In genomic region chr17:47089769-47090168, GRCm38 (mm10) we compare ENCODE assay signal across 10 mouse cellular contexts.
A peak's percentile ranks its signal among the peaks of the same experiment; 100 is the strongest.
DNase-seq lines count a peak whose midpoint lies in the region; ATAC-seq and TF ChIP-seq lines count a peak whose summit lies in the region.
"Had no signal": no experiment of that assay in that cellular context is flagged by ENCODE, and none has a peak within 500 bp of the region (broad histone marks: within the 10 kb centered on the region; RNA-seq: fewer than 3 reads in every experiment).

No protein-coding gene starts in this region.

- no peaks in the 10 kb centered on the region for H3K4me1 ChIP-seq in kidney, adult 2 months (ENCODE audit: control insufficient read depth, insufficient read depth, low read length)
- no peaks in the 10 kb centered on the region for H3K4me1 ChIP-seq in kidney, embryonic 14.5 days (ENCODE audit: control insufficient read depth, insufficient read depth, low read length)
- no peaks in the 10 kb centered on the region for H3K4me1 ChIP-seq in CH12.LX (ENCODE audit: control insufficient read depth in 1 of 2, insufficient read depth in 2 of 2)
- H3K4me1 ChIP-seq: hindbrain, embryonic 10.5 days; stomach, embryonic 15.5 days had no signal

- no peak overlapping the region for H3K4me3 ChIP-seq in kidney, adult 2 months (ENCODE audit: insufficient read depth, low read depth, low read length)
- H3K4me3 ChIP-seq in kidney, embryonic 14.5 days (ENCODE audit: low read length) = no peak overlapping the region
- no peak overlapping the region for H3K4me3 ChIP-seq in CH12.LX (replicated peaks in 1 of 3; ENCODE audit: low read depth in 2 of 3, low read length in 2 of 3, poor library complexity in 1 of 3)
- H3K4me3 ChIP-seq: hindbrain, embryonic 10.5 days; stomach, embryonic 15.5 days had no signal

- TF ChIP-seq RAD21 in CH12.LX (IDR thresholded peaks at IDR 0.05; ENCODE audit: low read depth, low read length) = no peak

- TF ChIP-seq POLR2A in kidney, adult 2 months (IDR thresholded peaks at IDR 0.05; ENCODE audit: low read depth, low read length) = no peak
- TF ChIP-seq POLR2A in CH12.LX (IDR thresholded peaks at IDR 0.05; ENCODE audit: low read depth, low read length) = no peak

- no peaks in the 10 kb centered on the region for H3K79me2 ChIP-seq in CH12.LX (replicated peaks; ENCODE audit: control insufficient read depth, extremely low read depth, insufficient read depth, poor library complexity, severe bottlenecking)

- no peak for ATAC-seq in kidney, embryonic 14.5 days (ENCODE audit: low FRiP score, low TSS enrichment)
- no peak for ATAC-seq in granulocyte monocyte progenitor cell, adult 5-6 weeks (replicated peaks; ENCODE audit: poor library complexity, severe bottlenecking)

- no peak overlapping the region for H3K27ac ChIP-seq in kidney, adult 2 months (ENCODE audit: insufficient read depth, low read depth, low read length)
- H3K27ac ChIP-seq in kidney, embryonic 14.5 days (ENCODE audit: low read depth, low read length) = no peak overlapping the region
- H3K27ac ChIP-seq in CH12.LX (ENCODE audit: insufficient read depth, low read depth) = no peak overlapping the region
- H3K27ac ChIP-seq: hindbrain, embryonic 10.5 days; stomach, embryonic 15.5 days had no signal

- H3K9me3 ChIP-seq in kidney, embryonic 14.5 days (ENCODE audit: control insufficient read depth, low read length) = peaks cover 13% of the 10 kb centered on the region
- peaks cover 11% of the 10 kb centered on the region for H3K9me3 ChIP-seq in CH12.LX (replicated peaks; ENCODE audit: low read length)
- H3K9me3 ChIP-seq: stomach, embryonic 15.5 days had no signal

- in situ Hi-C loops in CH12.LX (cut with MboI; ENCODE audit: low pct_ligation_motif_present, low pct_unique_long_range_greater_than_20kb, low sequenced_read_pairs) = no loop called here

- no peaks in the 10 kb centered on the region for H3K36me3 ChIP-seq in kidney, adult 2 months (ENCODE audit: control insufficient read depth, insufficient read depth, low read length)
- no peaks in the 10 kb centered on the region for H3K36me3 ChIP-seq in kidney, embryonic 14.5 days (ENCODE audit: control insufficient read depth, insufficient read depth, low read length)
- no peaks in the 10 kb centered on the region for H3K36me3 ChIP-seq in CH12.LX (replicated peaks in 1 of 2; ENCODE audit: control insufficient read depth in 1 of 2, insufficient read depth in 1 of 2, low read length in 1 of 2)
- H3K36me3 ChIP-seq: hindbrain, embryonic 10.5 days; stomach, embryonic 15.5 days had no signal

- dilution Hi-C loops in CH12.LX (cut with MboI; ENCODE audit: extremely low pct_ligation_motif_present, extremely low pct_unique_long_range_greater_than_20kb, low sequenced_read_pairs) = no loop called here

- 81% methylated on average over 3 of the region's 3 CpGs for WGBS in kidney, adult 2 months
- 87% methylated on average over 3 of the region's 3 CpGs for WGBS in kidney, embryonic 14.5 days

- DNase-seq in kidney, adult 2 months = peak; percentile 30
- no peak for DNase-seq in CH12.LX (ENCODE audit: extremely low read depth)
- peak; percentile 4 for DNase-seq in c-Kit-positive CD71-positive TER-119-positive erythroid progenitor cells, embryonic 14.5 days (ENCODE audit: low spot score)
- peak; percentile 49 for DNase-seq in naive thymus-derived CD4-positive, alpha-beta T cell, adult 2 months (ENCODE audit: low read depth)
- DNase-seq in frontal cortex, postnatal 25 days (ENCODE audit: low spot score in 2 of 2) = no peak
- DNase-seq: cerebellum, adult 2 months had no signal

- H3K27me3 ChIP-seq in kidney, adult 2 months (replicated peaks; ENCODE audit: control insufficient read depth, insufficient read depth, low read length) = no peaks in the 10 kb centered on the region
- H3K27me3 ChIP-seq in kidney, embryonic 14.5 days (ENCODE audit: control insufficient read depth, insufficient read depth, low read length) = no peaks in the 10 kb centered on the region
- no peaks in the 10 kb centered on the region for H3K27me3 ChIP-seq in CH12.LX (replicated peaks)
- H3K27me3 ChIP-seq: stomach, embryonic 15.5 days had no signal

- peak; percentile 33; the same call in 1 of the 2 replicates for TF ChIP-seq CTCF in kidney, adult 2 months (conservative IDR thresholded peaks at IDR 0.05; ENCODE audit: insufficient read depth, insufficient read length, low read depth, low read length)
- peak; percentile 16 to 31; a peak in 1 of 4 replicates for TF ChIP-seq CTCF in CH12.LX (conservative IDR thresholded peaks at IDR 0.05 in 1 of 2, IDR thresholded peaks at IDR 0.05 in 1 of 2; ENCODE audit: low read depth in 2 of 2, low read length in 2 of 2)

- H3K4me2 ChIP-seq in kidney, embryonic 14.5 days (replicated peaks; ENCODE audit: low read depth, low read length) = no peak overlapping the region
- H3K4me2 ChIP-seq in CH12.LX (ENCODE audit: insufficient read depth, low read depth, poor library complexity, severe bottlenecking) = no peak overlapping the region
- H3K4me2 ChIP-seq: stomach, embryonic 15.5 days had no signal

- no peak overlapping the region for H3K9ac ChIP-seq in kidney, embryonic 14.5 days (ENCODE audit: low read depth, low read length)
- no peak overlapping the region for H3K9ac ChIP-seq in CH12.LX (ENCODE audit: insufficient read depth, low read depth)
- H3K9ac ChIP-seq: stomach, embryonic 15.5 days had no signal

- no peak for TF ChIP-seq EP300 in CH12.LX (IDR thresholded peaks at IDR 0.05; ENCODE audit: low read length)

TF ChIP-seq in CH12.LX, 34 proteins besides CTCF, POLR2A, EP300 and RAD21:
- no peak for TF ChIP-seq ZMIZ1 (IDR thresholded peaks at IDR 0.05; ENCODE audit: low read depth, low read length)
- no peak for TF ChIP-seq USF2 (conservative IDR thresholded peaks at IDR 0.05; ENCODE audit: low read depth, low read length)

Comparison
In these comparisons a context has a peak if more than half of its experiments do, and no peak if none do; other contexts are left out.
1. DNase-seq: peak in kidney, adult 2 months (single experiment), c-Kit-positive CD71-positive TER-119-positive erythroid progenitor cells, embryonic 14.5 days (single experiment) and naive thymus-derived CD4-positive, alpha-beta T cell, adult 2 months (single experiment); none in CH12.LX (single experiment) and frontal cortex, postnatal 25 days (0 of 2).